ENCODE assay signal across 8 mouse cellular contexts in genomic region chr15:85523173-85523991, GRCm38 (mm10). TPM values are rescaled to one million over a fixed set of nuclear protein-coding genes. Genes with fewer than 3 reads are reported as not detected.
DNase-seq lines count a peak whose midpoint lies in the region; ATAC-seq and TF ChIP-seq lines count a peak whose summit lies in the region.

No protein-coding gene starts in this region.

- H3K27me3 ChIP-seq in forebrain, embryonic 15.5 days, result no peaks in the 10 kb centered on the region
- H3K27me3 ChIP-seq in stomach, postnatal 0 days (ENCODE audit: control insufficient read depth, insufficient read depth, low read length), result no peaks in the 10 kb centered on the region

- WGBS in forebrain, embryonic 15.5 days, result 7% methylated on average over 14 of the region's 14 CpGs
- WGBS in stomach, postnatal 0 days, result 7% methylated on average over 14 of the region's 14 CpGs

- no peak overlapping the region for H3K9ac ChIP-seq in forebrain, embryonic 15.5 days (replicated peaks)
- H3K9ac ChIP-seq in stomach, postnatal 0 days (ENCODE audit: low read length), result 0 out of 2 replicates have a peak overlapping the region, but pooled peaks have one; percentile 18

- ATAC-seq in forebrain, embryonic 15.5 days (replicated peaks), result peak; percentile 57
- peak; percentile 75 for ATAC-seq in stomach, postnatal 0 days (ENCODE audit: low FRiP score, low TSS enrichment)

- H3K4me2 ChIP-seq in forebrain, embryonic 15.5 days (replicated peaks), result 0 out of 2 replicates have a peak overlapping the region, but pooled peaks have one; percentile 19
- peak overlapping the region; percentile 39 for H3K4me2 ChIP-seq in stomach, postnatal 0 days (replicated peaks; ENCODE audit: low read depth)

- H3K27ac ChIP-seq in forebrain, embryonic 15.5 days (replicated peaks), result no peak overlapping the region
- no peak overlapping the region for H3K27ac ChIP-seq in stomach, postnatal 0 days (replicated peaks)

- no peaks in the 10 kb centered on the region for H3K9me3 ChIP-seq in forebrain, embryonic 15.5 days
- H3K9me3 ChIP-seq in stomach, postnatal 0 days (ENCODE audit: control insufficient read depth, low read length), result no peaks in the 10 kb centered on the region

- DNase-seq in NIH3T3 (ENCODE audit: low read depth), result peak; percentile 68
- peak; percentile 25 for DNase-seq in cerebellum, adult 11 months
- DNase-seq in heart, postnatal 36 days, result peak; percentile 71 to 80
- peak; percentile 74 to 86 for DNase-seq in kidney, postnatal 4 days
- peak; percentile 77 to 85 for DNase-seq in lung, postnatal 4 days
- DNase-seq in stomach, postnatal 0 days (ENCODE audit: low spot score), result peak; percentile 69
- DNase-seq in spleen, adult 12 weeks (ENCODE audit: low spot score), result no peak

- intact Hi-C loops in heart, postnatal 36 days (cut with DNase I), result no loop called here

- TF ChIP-seq EP300 in stomach, postnatal 0 days (optimal IDR thresholded peaks at IDR 0.05), result no peak

- no peaks in the 10 kb centered on the region for H3K36me3 ChIP-seq in forebrain, embryonic 15.5 days
- H3K36me3 ChIP-seq in stomach, postnatal 0 days (ENCODE audit: control insufficient read depth, insufficient read depth, low read length), result no peaks in the 10 kb centered on the region

- peak; percentile 41 for TF ChIP-seq CTCF in stomach, postnatal 0 days (IDR thresholded peaks at IDR 0.05; ENCODE audit: low read depth)

- no peak overlapping the region for H3K4me3 ChIP-seq in forebrain, embryonic 15.5 days
- H3K4me3 ChIP-seq in stomach, postnatal 0 days (ENCODE audit: low read depth, low read length), result peak overlapping the region; percentile 1; the same call in 1 of the 2 replicates

- H3K4me1 ChIP-seq in forebrain, embryonic 15.5 days, result peaks cover 15% of the 10 kb centered on the region
- peaks cover 2% of the 10 kb centered on the region; the same call in 1 of the 2 replicates for H3K4me1 ChIP-seq in stomach, postnatal 0 days (replicated peaks; ENCODE audit: control insufficient read depth, insufficient read depth)

RNA-seq across cellular contexts. Expression of gene 7530416G11Rik, which starts 20.4 kb away (rescaled TPM):
- polyA plus RNA-seq in forebrain, embryonic 15.5 days (2015; fragmentation: Nextera tagmentation; extraction: Ambion mirVana), result 0.14 TPM in 1 of 2 replicates, not detected in the other
- not detected for total RNA-seq in heart, postnatal 36 days (2021)
- not detected in 2 replicates for polyA plus RNA-seq in stomach, postnatal 0 days (2015; fragmentation: Nextera tagmentation; extraction: Ambion mirVana)

RNA-seq across cellular contexts. Expression of gene Wnt7b, which starts 58.9 kb away (rescaled TPM):
- polyA plus RNA-seq in forebrain, embryonic 15.5 days (2015; fragmentation: Nextera tagmentation; extraction: Ambion mirVana), result 132 and 133 TPM in 2 replicates
- under 1 TPM; 0.11 to 0.25 TPM for total RNA-seq in heart, postnatal 36 days (2021)
- 20.6 and 24.4 TPM in 2 replicates for polyA plus RNA-seq in stomach, postnatal 0 days (2015; fragmentation: Nextera tagmentation; extraction: Ambion mirVana)
